Mouse (Mus musculus) olfactory bulb, adult 2 months (tissue): ENCODE results near the gene Poc1a.

Source experiments
- CTCF ChIP-seq: fragments of 200-500 bp; IDR thresholded peaks from 2 replicates; pipeline ENCODE4 v1.5.1; 2012; ENCODE audit warnings: low read depth, mild to moderate bottlenecking, low read length, moderate library complexity; ENCODE audit not compliant: insufficient read depth
- POLR2A ChIP-seq: fragments of 200-500 bp; IDR thresholded peaks from 2 replicates; pipeline ENCODE4 v1.6.1; 2012; ENCODE audit warnings: mild to moderate bottlenecking, low read depth, low read length, moderate library complexity; ENCODE audit not compliant: insufficient read depth

GRCm38 (mm10) chr9:106287165-106287564 is 6.3 kb downstream of the Poc1a start:
- no peak for TF ChIP-seq CTCF
- no peak for TF ChIP-seq POLR2A
